Mouse (Mus musculus): ENCODE measurements around the gene Teddm1b.

The Teddm1b gene

DNA sequence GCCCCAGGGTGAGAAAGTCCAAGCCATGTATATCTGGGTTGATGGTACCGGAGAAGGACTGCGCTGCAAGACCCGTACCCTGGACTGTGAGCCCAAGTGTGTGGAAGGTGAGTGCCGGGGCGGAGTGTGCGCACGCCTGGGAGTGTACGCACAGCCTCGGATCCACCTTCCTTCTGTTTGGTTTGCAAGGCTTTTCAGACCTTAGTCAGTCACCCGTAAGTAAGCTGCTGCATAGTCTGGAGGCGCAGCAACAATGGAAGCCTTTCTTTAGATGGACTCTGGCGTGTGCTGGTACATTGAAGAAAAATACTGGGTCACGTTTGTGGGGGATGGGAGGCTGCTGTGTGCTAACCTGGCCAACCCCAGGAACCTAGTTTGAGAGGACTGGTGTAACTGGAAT, 28.9 kb downstream of the Teddm1b start:
- DNase-seq (ENCODE audit: low spot score) = no peak

- DNase-seq (ENCODE audit: low spot score) = no peak
These were observed 30.1 kb downstream of the Teddm1b start for GRCm38 (mm10) chr1:153904236-153904635.

- no peak for DNase-seq (ENCODE audit: low spot score)
These were observed 31.7 kb downstream of the Teddm1b start for GRCm38 (mm10) chr1:153905884-153906283.

DNA sequence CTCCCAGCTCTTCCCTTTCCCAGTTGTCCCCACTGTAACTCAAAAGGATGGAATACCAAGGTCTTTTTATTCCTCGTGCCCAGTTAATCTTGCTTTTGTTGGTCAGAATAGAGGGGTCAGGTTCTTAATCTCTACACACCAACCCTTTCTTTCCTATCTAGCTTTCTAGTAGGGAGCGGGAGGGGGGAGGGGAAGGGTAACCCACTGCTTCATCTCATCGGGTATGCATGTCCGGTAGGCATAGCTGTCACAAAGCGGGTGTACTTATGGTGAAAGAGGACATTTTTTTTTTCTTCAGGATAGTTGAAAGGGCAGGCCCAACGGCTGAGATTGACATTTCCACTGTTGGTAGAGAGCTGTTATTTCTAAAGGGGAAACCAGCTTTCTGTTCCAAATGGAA, 34.1 kb downstream of the Teddm1b start:
- DNase-seq (ENCODE audit: low spot score) = no peak

DNA sequence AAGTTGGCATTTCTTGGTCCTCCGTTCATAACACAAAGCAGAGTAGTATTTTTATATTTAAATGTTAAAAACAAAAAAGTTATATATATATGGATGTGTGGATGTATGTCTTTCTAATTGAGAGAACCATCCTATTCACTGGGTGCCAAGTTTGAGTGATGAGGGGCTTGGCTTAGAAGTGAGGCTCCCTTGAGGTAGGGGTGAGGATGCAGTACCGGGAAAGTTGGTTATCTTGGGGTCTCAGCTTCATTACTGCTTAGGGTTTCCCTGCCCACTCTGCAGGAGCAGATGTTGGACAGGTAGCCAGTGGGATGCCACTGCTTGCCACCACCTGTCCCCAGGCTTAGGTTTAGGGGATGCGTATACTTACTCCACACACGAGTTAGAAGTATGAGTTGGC, 34.6 kb downstream of the Teddm1b start:
- no peak for DNase-seq (ENCODE audit: low spot score)

DNA sequence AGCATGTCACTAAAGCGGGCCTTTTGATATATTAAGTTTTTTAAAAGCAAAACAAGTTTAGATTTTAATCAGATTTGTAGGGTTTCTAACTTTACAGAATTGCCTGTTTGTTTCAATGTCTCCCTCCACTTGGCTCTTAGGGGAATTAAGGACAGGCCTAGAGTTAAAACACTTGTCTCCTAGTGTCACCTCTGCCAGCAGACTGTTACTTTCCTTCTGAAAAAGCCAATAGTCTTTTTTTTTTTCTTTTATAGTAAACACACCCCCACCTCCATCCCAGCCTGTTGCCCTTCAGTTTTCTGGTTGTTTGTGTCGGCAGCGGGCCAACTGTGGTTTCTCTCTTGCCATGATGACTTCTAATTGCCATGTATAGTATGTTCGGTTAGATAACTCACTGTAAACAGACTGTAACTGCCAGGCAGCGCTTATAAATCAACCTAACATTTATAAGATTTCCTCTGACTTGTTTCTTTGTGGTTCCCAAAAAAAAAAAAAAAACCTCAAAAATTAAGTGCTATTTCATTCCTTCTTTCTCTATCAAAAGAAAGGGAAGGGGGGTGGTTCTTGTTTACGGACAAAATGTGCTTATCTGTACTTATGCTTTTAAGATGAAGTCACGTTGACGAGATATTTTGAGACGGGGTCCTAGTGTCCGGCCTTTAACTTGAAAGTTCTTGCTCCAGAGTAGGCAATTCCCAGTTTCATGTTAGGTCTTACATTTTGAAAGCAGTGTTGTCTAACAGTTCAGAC, 35.2 kb downstream of the Teddm1b start:
- no peak for DNase-seq (ENCODE audit: low spot score)

DNA sequence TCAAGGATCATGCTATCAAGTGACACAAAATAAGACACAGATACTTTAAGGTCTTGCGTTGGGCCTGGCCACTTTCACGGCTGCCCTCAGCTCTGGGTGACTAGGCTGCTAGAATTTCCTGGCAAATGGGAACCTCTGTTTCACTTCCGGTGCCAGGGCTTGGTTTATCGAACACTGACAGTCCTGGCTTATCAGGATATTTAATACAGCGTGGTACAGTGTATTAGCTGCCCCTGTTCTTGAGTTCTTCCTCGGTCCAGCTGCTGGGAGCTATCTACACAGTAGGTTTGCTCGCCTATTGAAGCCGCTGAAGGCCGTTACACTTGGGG, 35.8 kb downstream of the Teddm1b start:
- no peak for DNase-seq (ENCODE audit: low spot score)

DNA sequence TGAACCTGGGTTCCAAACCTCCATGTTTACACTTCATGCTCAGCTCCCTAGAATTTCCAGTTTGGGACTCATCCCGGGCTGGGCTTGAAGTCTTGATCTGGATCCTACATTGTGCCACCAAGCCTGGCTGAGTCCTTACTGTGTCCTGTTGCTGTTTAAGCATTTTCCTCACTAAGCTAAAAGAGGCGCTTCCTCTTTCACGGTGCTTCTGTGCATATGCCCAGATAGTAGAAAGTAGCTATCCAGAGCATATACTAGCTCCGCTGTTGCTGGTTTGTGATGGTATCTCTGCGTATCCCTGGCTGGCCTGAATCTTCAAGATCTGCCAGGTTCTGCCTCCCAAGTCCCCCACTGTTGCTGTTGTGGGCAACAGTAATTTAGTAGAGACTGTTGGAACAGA, 36.3 kb downstream of the Teddm1b start:
- no peak for DNase-seq (ENCODE audit: low spot score)

GRCm38 (mm10) chr1:153911276-153911795, 37.2 kb downstream of the Teddm1b start:
- DNase-seq (ENCODE audit: low spot score) = no peak

DNA sequence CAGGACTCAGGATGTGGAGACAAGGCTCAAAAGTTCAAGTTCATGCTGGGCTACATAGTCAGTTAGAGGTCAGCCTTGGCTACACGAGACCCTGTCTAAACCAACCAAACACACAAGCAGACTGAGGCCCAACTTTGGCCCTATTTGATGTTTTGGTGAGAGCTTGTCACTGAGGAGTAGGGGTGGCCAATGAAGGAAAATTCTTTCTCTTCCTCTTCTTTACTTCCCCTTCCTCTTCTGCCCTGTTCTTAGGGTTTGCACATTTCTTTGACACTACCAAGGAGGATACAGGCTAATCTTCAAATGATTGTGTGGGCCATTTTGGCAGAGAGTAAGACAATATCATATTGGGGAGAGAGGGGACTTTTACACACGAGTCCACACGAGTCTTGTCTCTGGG, 39.7 kb downstream of the Teddm1b start:
- DNase-seq (ENCODE audit: low spot score) = no peak

- no peak for DNase-seq (ENCODE audit: low spot score)
These were observed 44.5 kb downstream of the Teddm1b start for GRCm38 (mm10) chr1:153918521-153919206.

GRCm38 (mm10) chr1:153921642-153922041, 47.5 kb downstream of the Teddm1b start:
- no peak for DNase-seq (ENCODE audit: low spot score)

DNA sequence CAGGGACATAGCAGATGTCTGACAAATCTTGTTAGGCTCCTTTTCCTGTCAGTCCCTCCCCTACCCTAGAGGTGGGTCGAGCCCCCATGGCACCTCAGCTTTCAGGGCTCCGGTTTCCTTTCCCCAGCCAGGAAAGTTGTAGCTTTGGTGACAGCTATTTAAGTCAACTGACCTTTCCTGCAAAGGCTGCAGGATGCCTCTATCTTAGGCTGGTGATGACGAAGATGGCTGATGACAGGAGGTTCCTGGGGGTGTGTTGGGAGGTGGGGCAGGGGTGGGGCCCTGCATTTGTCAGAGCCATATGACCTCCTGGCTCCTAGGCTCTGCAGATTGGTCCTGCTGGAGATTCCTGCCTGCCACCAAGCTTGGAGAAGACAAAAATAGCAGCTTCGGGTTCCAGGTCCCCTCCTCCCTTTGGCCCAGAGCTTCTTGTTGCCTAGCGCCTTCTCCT, 48.5 kb downstream of the Teddm1b start:
- DNase-seq (ENCODE audit: low spot score) = no peak

DNA sequence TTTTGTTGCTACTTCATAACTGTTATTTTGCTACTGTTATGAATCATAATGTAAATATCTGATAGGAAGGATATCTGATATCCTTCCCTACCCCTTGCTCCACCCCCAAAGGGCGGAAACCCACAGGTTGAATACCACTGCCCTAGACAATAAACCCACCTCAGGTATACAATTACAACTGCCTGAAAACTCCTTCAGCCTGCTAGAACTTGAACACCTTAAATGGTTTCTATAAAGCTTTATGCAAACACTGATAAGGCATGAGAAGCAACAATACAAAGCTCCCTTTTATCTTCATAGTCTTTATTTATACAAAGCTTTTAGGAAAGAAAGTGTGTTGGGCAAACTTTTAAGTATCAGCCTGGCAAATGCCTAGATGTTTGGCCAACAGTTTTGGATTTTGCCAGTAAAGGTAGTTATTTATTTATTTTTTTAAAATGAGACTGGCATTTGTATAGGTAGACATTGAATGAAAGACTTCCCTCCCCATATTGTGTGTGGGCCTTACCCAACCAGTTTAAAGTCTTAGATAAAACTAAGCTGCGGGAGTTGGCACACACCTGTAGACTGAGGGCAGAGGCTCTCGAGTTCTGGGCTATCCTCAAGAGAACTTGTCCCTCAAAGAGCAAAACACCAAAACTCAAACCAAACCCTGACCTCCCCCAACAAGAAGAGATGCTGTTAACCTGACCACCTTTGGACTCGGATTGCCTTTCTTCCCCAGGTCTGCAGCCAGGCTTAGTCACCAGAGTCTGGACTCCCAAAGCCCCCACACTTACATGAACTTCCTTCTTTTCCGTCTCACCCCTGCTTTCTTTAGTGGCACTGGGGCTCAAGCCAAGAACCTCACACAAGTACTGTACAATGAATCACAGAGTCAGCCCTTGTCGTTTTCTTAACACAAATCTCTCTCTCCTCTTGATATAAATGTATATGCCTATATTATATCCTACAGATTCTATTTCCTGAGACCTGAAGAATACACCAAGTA, 50.5 kb downstream of the Teddm1b start:
- no peak for DNase-seq (ENCODE audit: low spot score)

Measured in layer of hippocampus, adult 11-12 months (tissue).